Mouse (Mus musculus) midbrain, embryonic 11.5 days (tissue): ENCODE results near the gene Cyp2d22. TPM values are rescaled to one million over a fixed set of nuclear protein-coding genes. Genes with fewer than 3 reads are reported as not detected.

Source experiments
- ATAC-seq: fragments of 200-750 bp; cut with Nextera tagmentation; 2 replicates; pipeline ENCODE4 v1.8.0; 2017; ENCODE audit warnings: moderate TSS enrichment, moderate library complexity; ENCODE audit not compliant: low FRiP score
- DNase-seq: peaks from one replicate; pipeline ENCODE4 v3.0.0; 2015; ENCODE audit warnings: low spot score; ENCODE audit errors: missing footprints
- H3K27ac ChIP-seq: fragments of 300-500 bp; sonication (generic); 2 replicates; pipeline ENCODE4 v1.5.1; 2014; ENCODE audit warnings: low read depth, low read length
- H3K27me3 ChIP-seq: fragments of 300-500 bp; sonication (generic); 2 replicates; pipeline ENCODE4 v1.6.1; 2014; ENCODE audit warnings: mild to moderate bottlenecking, low read length, moderate library complexity, mixed read lengths; ENCODE audit not compliant: control insufficient read depth, insufficient read depth
- H3K36me3 ChIP-seq: fragments of 300-500 bp; sonication (generic); 2 replicates; pipeline ENCODE4 v1.6.1; 2014; ENCODE audit warnings: mild to moderate bottlenecking, low read length, moderate library complexity, mixed read lengths; ENCODE audit not compliant: control insufficient read depth, insufficient read depth
- H3K4me1 ChIP-seq: fragments of 300-500 bp; sonication (generic); 2 replicates; pipeline ENCODE4 v1.6.1; 2014; ENCODE audit warnings: low read length; ENCODE audit not compliant: control insufficient read depth, insufficient read depth
- H3K4me2 ChIP-seq: fragments of 300-500 bp; sonication (generic); 2 replicates; pipeline ENCODE4 v1.6.1; 2014; ENCODE audit warnings: mild to moderate bottlenecking, moderate library complexity
- H3K4me3 ChIP-seq: fragments of 300-500 bp; sonication (generic); 2 replicates; pipeline ENCODE4 v1.5.1; 2014; ENCODE audit warnings: low read depth, low read length
- H3K9ac ChIP-seq: fragments of 300-500 bp; sonication (generic); 2 replicates; pipeline ENCODE4 v1.6.1; 2014; ENCODE audit warnings: low read length
- H3K9me3 ChIP-seq: fragments of 300-500 bp; sonication (generic); 2 replicates; pipeline ENCODE4 v1.6.1; 2016; ENCODE audit warnings: low read length; ENCODE audit not compliant: control insufficient read depth
- WGBS: fragments of 180-500 bp; shearing (Covaris S2); extraction: QIAGEN DNeasy Blood & Tissue Kit; methylation state at CpG from one replicate; pipeline ENCODE4 v1.1.7; 2014; 5-methylcytosine and 5-hydroxymethylcytosine counted together
- polyA plus RNA-seq: library from polyadenylated mRNA; unstranded; fragments of >200 nt; fragmentation: Nextera tagmentation; extraction: Ambion mirVana; gene quantifications from 2 replicates; pipeline ENCODE4 v1.2.1, GENCODE M21; 2014

Cyp2d22 gene
- polyA plus RNA-seq, 1 experiment from 2014 or later: 1.7 TPM

DNA sequence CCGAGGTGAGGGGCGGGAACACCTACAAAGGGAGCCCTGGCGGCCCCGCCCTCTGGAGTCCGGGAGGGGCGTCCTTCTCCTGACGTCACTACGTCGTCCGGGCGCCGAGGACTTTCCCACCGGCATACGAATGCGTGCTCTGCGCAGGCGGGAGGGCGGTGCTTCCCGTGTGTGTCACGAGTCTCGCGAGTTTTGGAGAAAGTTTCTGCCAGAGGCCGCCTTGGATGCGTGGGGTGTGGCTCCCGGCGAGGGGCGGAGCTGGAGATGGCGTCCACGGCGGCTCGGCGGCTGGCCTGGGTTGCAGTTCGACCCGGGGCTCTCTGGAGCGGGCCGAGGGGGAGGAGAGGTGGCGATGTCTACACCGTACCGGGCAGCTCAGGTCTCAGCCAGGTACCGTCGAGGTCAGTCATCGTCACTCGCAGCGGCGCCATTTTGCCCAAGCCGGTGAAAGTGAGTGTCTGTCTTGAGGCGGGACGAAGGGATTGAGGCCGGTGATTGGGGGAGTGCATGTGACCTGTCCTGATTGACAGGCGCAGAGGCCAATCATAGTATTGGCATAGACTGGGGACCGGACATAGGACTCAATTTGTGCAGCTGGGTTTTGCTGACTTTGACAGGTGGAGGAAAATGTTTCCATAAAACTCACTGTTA, 34.1 kb downstream of the Cyp2d22 start:
- H3K4me3 ChIP-seq: peak overlapping the region; percentile 71

DNA sequence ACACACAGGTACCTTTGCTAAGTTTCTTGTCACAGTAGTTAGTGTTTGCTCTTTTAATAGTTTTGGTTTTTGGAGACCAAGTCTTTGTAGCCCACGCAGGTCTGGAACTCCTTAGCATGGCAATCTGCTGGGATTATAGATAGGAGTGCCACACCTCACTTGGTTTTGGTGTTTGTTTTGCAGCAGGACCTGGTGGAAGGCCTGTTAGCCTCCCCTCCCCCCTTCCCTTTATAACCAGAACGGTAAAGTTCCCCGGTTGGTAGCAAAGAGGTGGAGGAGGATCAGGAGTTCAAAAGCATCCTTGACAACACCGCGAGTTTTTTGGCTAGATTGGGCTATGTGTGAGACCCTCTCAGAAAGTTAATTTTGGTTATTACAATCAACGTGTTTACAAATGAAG, 35.1 kb downstream of the Cyp2d22 start:
- H3K9me3 ChIP-seq: no peaks in the 10 kb centered on the region
- H3K9ac ChIP-seq: no peak overlapping the region
- peaks cover 14% of the 10 kb centered on the region for H3K4me1 ChIP-seq
- ATAC-seq (no peak), DNase-seq (peak; percentile 78)
- H3K36me3 ChIP-seq: peaks cover 15% of the 10 kb centered on the region
- no peak overlapping the region for H3K27ac ChIP-seq
- peaks cover 15% of the 10 kb centered on the region for H3K27me3 ChIP-seq
- H3K4me2 ChIP-seq: no peak overlapping the region
- H3K4me3 ChIP-seq: no peak overlapping the region
- WGBS: 86% methylated on average over 6 of the region's 6 CpGs

More for the DNA sequence above, 34.1 kb downstream of the Cyp2d22 start:
- WGBS: under 1% methylated on average over 51 of the region's 51 CpGs
- peak overlapping the region; percentile 95 for H3K4me2 ChIP-seq
- peaks cover 14% of the 10 kb centered on the region for H3K4me1 ChIP-seq
- peaks cover 5% of the 10 kb centered on the region for H3K27me3 ChIP-seq
- no peaks in the 10 kb centered on the region for H3K9me3 ChIP-seq
- ATAC-seq (peak; percentile 98), DNase-seq (peak; percentile 99)
- peak overlapping the region; percentile 58; the same call in 1 of the 2 replicates for H3K27ac ChIP-seq
- peaks cover 21% of the 10 kb centered on the region for H3K36me3 ChIP-seq
- peak overlapping the region; percentile 81 for H3K9ac ChIP-seq

DNA sequence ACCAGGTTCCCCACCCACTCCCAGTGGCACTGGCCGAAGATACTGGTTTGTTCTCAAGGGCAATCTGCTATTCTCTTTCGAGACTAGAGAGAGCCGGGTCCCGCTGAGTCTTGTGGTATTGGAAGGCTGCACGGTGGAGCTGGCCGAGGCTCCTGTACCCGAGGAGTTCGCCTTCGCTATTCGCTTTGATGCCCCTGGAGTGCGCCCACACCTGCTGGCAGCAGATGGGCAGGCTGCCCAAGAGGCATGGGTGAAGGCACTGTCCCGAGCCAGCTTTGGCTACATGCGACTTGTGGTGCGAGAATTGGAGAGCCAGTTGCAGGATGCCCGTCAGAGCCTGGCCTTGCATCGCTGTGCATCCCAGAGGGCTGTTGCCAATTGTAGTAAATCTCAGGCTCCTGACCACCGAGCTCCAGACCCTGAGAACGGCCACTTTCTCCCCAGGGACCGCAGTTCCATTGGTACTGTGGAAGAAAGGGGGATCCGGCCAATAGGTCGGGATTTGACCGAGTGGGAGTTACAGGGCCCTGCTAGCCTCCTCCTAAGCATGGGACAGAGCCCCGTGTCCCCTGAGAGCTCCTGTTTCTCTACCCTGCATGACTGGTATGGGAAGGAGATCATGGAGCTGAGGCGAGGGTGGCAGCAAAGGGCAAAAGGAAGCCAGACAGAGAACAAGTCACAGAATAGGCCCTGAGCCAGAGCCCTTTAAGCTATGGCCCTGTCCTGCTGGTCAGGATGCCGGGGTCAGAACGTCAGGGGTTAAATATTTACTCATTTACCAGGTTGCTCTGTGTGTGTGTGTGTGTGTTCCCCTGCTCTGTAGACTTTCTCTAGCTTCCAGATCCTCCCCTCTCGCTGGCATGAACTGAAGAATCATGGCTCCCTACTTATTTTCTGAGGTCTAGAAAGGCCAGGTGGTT, 36.4 kb downstream of the Cyp2d22 start:
- 87% methylated on average over 27 of the region's 27 CpGs for WGBS
- H3K4me2 ChIP-seq: no peak overlapping the region
- ATAC-seq (no peak), DNase-seq (no peak)
- H3K4me3 ChIP-seq: no peak overlapping the region
- H3K27ac ChIP-seq: no peak overlapping the region
- no peaks in the 10 kb centered on the region for H3K9me3 ChIP-seq
- peaks cover 16% of the 10 kb centered on the region for H3K27me3 ChIP-seq
- peaks cover 18% of the 10 kb centered on the region for H3K4me1 ChIP-seq
- peaks cover 4% of the 10 kb centered on the region for H3K36me3 ChIP-seq
- no peak overlapping the region for H3K9ac ChIP-seq

DNA sequence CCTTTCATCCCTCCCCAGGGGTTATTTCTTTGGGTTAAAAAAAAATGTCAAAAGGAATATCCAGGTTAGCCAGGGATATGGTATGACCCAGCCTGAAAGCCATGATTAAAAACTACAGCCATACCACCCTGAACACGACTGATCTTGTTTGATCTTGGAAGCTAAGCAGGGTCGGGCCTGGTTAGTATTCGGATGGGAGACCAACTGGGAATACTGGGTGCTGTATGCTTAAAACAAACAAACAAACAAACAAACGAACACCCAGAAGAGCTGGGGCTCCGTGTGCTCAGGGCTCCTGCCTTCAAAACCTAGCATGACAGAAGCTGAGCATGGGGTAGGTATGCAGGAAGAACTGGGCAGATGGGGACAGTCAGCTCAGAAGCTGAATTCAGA, 37.5 kb downstream of the Cyp2d22 start:
- no peaks in the 10 kb centered on the region for H3K9me3 ChIP-seq
- no peak overlapping the region for H3K4me2 ChIP-seq
- H3K27me3 ChIP-seq: peaks cover 16% of the 10 kb centered on the region
- H3K36me3 ChIP-seq: no peaks in the 10 kb centered on the region
- no peak for ATAC-seq
- H3K27ac ChIP-seq: no peak overlapping the region
- no peak overlapping the region for H3K9ac ChIP-seq
- peaks cover 21% of the 10 kb centered on the region for H3K4me1 ChIP-seq
- no peak for DNase-seq
- no peak overlapping the region for H3K4me3 ChIP-seq
- 83% methylated on average over 5 of the region's 5 CpGs for WGBS

DNA sequence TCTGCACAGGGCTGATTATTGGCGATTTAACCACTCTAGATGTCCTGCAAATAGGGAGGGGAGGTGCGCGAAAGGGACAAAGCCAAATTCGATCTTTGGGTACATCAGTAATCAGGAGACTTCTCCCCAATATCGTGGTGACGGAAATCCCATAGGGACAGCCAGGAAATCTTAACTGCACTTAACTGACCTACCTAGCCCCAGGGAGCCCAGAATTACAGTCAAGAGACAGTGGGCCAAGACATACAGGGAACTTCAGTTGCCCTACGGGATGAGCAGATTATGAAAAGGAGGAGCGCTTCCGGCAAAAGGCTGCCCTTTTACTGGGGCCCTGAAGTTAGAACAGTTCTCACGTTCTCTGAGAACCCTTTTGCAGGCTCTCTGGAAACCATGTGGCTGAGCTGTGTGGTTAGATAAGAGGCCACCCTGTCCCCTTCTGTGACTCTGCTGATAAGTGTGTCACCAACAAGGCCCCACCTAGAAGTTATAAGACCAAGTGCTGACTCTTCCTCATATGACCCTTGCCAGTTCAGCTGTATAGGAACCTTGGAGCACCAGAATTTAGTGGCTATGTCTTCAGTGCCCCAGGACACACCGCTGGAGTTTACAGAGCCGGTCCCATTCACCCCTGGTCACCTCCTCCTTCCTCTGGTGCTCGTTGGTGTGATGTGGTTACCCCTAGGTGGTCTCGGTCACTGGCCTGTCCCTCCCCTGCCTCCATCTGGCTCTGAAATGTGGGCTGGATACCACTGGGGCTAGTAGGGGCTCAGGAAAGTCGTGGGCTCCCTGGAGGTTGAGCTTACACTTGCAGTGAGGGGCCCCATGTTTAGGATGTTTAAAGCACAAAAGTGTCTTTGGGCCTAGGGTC, 38.2 kb downstream of the Cyp2d22 start:
- Histone ChIP-seq H3K4me3 (no peak overlapping the region), H3K4me2 (peak overlapping the region; percentile 51), H3K27me3 (peaks cover 16% of the 10 kb centered on the region), H3K27ac (peak overlapping the region; percentile 37; the same call in 1 of the 2 replicates), H3K9me3 (no peaks in the 10 kb centered on the region), H3K9ac (peak overlapping the region; percentile 65), H3K36me3 (no peaks in the 10 kb centered on the region), H3K4me1 (peaks cover 15% of the 10 kb centered on the region)
- ATAC-seq: no peak
- 65% methylated on average over 15 of the region's 15 CpGs for WGBS
- DNase-seq: peak; percentile 88

DNA sequence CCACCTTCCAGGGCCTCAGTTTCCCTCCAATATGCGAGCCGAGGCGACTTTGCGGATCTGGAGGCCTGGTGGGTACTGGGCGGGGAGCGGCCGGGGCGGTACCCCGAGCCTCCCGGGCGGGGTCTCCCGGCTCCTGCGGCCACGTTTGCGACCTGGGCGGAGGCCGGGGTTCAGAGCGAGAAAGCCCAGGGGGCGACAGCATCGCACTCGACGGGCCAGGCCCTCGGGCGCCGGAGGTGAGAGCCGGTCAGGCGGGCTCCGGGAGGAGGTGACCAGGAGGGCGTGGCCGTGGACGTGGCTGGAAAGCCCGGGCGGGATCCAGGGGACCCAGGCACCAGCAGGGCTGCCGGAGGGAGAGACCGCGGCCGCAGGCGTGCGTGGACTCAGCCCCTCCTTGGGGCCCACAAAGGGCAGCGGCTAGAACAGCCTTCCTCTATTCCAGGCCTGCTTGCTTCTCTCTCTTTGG, 39.0 kb downstream of the Cyp2d22 start:
- WGBS: 2% methylated on average over 40 of the region's 40 CpGs
- H3K9ac ChIP-seq: peak overlapping the region; percentile 65
- peak overlapping the region; percentile 37; the same call in 1 of the 2 replicates for H3K27ac ChIP-seq
- no peaks in the 10 kb centered on the region for H3K9me3 ChIP-seq
- ATAC-seq: no peak
- H3K4me2 ChIP-seq: peak overlapping the region; percentile 51
- peak overlapping the region; percentile 31 for H3K4me3 ChIP-seq
- peaks cover 16% of the 10 kb centered on the region for H3K27me3 ChIP-seq
- peaks cover 10% of the 10 kb centered on the region; the same call in 1 of the 2 replicates for H3K4me1 ChIP-seq
- H3K36me3 ChIP-seq: no peaks in the 10 kb centered on the region
- peak; percentile 92 for DNase-seq

DNA sequence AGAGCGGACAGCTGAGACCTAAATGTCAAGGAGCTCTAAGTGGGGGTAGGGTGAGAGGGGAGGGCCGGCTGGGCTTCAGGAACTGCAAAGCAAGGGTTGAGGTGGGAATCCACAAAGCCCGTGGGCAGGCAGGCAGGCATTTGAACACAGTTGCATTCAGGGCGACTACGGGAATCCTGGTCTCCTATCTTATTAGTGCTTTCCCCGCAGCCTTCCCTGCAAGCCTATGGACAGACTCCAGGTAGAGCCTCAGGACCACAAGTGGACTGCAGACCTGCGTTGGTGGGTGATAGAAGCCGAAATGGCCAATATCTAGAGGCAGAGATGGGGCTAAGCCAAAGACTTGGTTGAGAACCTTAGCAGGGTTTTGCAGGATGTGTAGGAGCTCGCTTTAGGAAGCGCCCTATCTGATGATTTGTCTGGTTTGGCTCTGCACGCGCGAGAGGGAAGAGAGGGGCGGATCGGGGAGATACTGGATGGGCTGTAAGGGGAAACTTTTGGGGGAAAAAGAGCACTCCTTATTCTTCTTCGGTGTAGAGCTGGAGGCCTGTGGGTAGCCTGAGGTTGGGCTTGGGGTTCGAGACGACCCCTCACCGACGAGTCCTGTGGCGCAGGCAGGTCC, 39.5 kb downstream of the Cyp2d22 start:
- no peak overlapping the region for H3K27ac ChIP-seq
- WGBS: 39% methylated on average over 21 of the region's 21 CpGs

DNA sequence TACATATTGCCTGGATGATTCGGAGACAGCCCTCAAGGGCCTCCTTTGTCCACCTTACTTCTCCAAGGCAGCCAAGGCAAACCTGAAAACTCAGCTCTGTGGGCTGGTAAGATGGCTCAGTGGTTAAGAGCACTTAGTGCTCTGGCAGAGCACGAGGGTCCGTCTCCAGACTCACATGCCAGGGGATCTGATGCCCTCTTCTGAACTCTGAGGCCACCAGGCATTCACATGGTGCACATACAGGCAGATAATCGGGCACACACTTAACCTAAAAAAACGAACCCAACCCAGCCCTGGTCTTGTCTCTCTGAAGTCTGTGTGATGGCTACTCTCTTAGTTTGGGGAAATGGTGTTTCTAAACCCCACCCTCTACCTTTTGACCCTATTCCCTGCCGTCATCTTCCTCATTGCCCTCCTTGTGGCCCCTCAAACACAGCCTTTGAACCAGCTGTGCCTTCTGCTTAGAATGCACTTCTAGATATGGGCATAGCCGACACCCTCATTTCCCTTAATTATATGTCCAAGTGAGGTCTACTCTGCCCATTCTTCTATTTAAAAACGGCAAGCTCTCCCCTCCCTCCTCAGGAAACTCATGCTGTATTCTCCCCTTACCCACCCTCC, 40.3 kb downstream of the Cyp2d22 start:
- peaks cover 10% of the 10 kb centered on the region; the same call in 1 of the 2 replicates for H3K4me1 ChIP-seq
- DNase-seq (no peak), ATAC-seq (no peak)
- no peaks in the 10 kb centered on the region for H3K9me3 ChIP-seq
- H3K36me3 ChIP-seq: 0 out of 2 replicates have a peak, but pooled peaks cover 4% of the 10 kb centered on the region
- 84% methylated on average over 8 of the region's 8 CpGs for WGBS
- H3K9ac ChIP-seq: no peak overlapping the region
- H3K27me3 ChIP-seq: peaks cover 16% of the 10 kb centered on the region
- no peak overlapping the region for H3K4me3 ChIP-seq
- H3K4me2 ChIP-seq: no peak overlapping the region
- no peak overlapping the region for H3K27ac ChIP-seq

More for the DNA sequence above, 39.5 kb downstream of the Cyp2d22 start:
- peak overlapping the region; percentile 51 for H3K4me2 ChIP-seq
- H3K27me3 ChIP-seq: peaks cover 16% of the 10 kb centered on the region
- H3K4me1 ChIP-seq: peaks cover 10% of the 10 kb centered on the region; the same call in 1 of the 2 replicates
- peak overlapping the region; percentile 31 for H3K4me3 ChIP-seq
- no peak for DNase-seq
- H3K36me3 ChIP-seq: 0 out of 2 replicates have a peak, but pooled peaks cover 2% of the 10 kb centered on the region
- H3K9ac ChIP-seq: peak overlapping the region; percentile 65
- no peaks in the 10 kb centered on the region for H3K9me3 ChIP-seq
- no peak for ATAC-seq
